Mouse (Mus musculus) spleen, adult 10 weeks (tissue): ENCODE results near the gene Tmem160. TPM values are rescaled to one million over a fixed set of nuclear protein-coding genes. Genes with fewer than 3 reads are reported as not detected.

Source experiments
- polyA plus RNA-seq: library from polyadenylated mRNA; stranded (reverse); fragments of 350-450 nt; fragmentation: Illumina TruSeq; extraction: RNeasy Lipid Tissue Mini Kit (QIAGEN cat#74804); gene quantifications from one replicate; pipeline ENCODE4 v1.2.3, GENCODE M21; 2015; ENCODE audit warnings: low replicate concordance; ENCODE audit not compliant: insufficient read depth

Tmem160 gene
- 3.3 TPM for polyA plus RNA-seq

GRCm38 (mm10) chr7:16452587-16453073 is at the start of gene Tmem160:
Tmem160 (plus strand) TSS chr7:16452779.

GRCm38 (mm10) chr7:16477628-16478027 is 25.0 kb downstream of the Tmem160 start, which contains the start of gene Npas1:
Npas1 (minus strand) TSS chr7:16477728.

Other genes with a start within 250 kb of the Tmem160 start
- 3.2 TPM for gene Dhx34, start 230.7 kb upstream of the Tmem160 start, polyA plus RNA-seq
- gene C5ar2, start 208.6 kb upstream of the Tmem160 start, polyA plus RNA-seq: 2.8 TPM
- 2.5 TPM for gene C5ar1, start 193.2 kb upstream of the Tmem160 start, polyA plus RNA-seq
- gene Inafm1, start 179.2 kb upstream of the Tmem160 start, polyA plus RNA-seq: 12.6 TPM
- 114 TPM for gene Ccdc9, start 166.0 kb upstream of the Tmem160 start, polyA plus RNA-seq
- gene Bbc3, start 144.4 kb upstream of the Tmem160 start, polyA plus RNA-seq: 0.46 TPM
- gene Sae1, start 65.0 kb upstream of the Tmem160 start, polyA plus RNA-seq: 74.8 TPM
- 24.8 TPM for gene Zc3h4, start 51.9 kb upstream of the Tmem160 start, polyA plus RNA-seq
- not detected for gene Npas1, start 24.9 kb downstream of the Tmem160 start, polyA plus RNA-seq
- 12.9 TPM for gene Arhgap35, start 162.2 kb downstream of the Tmem160 start, polyA plus RNA-seq
- not detected for gene Ceacam15, start 222.9 kb downstream of the Tmem160 start, polyA plus RNA-seq